Mouse (Mus musculus): ENCODE results near the gene Pigp.
A peak's percentile ranks its signal among the peaks of the same experiment; 100 is the strongest.
"Not testable (repeated sequence)": the region's sequence is repeated elsewhere in the genome, so short reads cannot be mapped to it uniquely, and the experiment has no call there.

Pigp gene

DNA sequence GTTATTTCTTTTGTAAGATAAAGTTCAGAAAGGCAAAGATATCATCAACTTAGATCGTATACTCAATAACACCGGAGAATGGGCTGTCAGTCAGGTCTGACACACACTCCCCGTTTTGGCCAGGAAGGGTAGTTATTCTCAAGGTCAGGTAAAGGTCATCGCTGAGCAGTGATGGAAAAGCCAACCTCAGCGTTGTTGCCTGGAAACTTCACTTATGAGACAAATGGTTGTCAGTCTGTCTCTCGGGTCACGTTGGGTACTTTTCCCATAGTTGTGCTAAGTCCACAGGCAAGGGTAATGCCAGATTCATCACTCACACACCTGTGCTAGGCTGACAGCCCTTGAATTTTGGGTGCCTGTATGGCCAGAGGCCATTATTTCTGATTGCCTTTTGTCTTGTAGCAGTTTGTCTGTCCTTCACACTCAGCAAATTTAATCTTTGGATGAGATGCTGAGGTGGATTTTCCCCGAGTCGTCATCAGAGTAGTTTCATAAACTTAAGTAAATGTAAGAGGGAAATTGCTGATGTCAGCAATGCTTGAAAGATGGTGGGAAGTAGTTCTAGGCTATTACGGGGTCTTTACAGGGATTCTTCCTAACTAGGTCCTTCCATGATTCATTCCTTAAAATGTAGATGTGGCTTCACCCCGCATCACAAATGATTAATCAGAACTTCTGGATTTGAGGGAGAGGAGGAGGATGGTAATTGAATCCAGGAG, 14.7 kb downstream of the Pigp start:
- no peak for DNase-seq

- DNase-seq: no peak
Measured at GRCm38 (mm10) chr16:94356046-94356445, 15.6 kb downstream of the Pigp start.

DNA sequence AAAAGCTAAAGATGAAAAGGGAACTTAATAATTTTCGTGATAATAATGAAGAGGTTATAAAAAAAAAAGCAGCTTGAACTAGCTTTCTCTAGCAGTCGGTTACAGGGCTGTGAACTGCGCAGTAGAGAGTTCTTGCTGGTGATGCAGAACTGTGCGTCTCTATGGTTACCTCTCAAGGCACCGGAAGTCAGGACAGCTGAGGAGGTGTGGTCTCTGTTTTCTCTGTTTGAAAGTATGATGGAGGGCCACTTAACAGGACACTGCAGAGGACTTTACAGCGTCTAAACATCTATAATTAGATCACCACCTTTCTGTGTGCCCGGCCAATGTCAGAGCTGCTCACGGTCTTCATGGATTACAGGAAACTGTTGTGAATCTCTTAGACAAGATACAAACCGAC, 17.2 kb downstream of the Pigp start:
- peak; percentile 30 to 52 for DNase-seq

DNA sequence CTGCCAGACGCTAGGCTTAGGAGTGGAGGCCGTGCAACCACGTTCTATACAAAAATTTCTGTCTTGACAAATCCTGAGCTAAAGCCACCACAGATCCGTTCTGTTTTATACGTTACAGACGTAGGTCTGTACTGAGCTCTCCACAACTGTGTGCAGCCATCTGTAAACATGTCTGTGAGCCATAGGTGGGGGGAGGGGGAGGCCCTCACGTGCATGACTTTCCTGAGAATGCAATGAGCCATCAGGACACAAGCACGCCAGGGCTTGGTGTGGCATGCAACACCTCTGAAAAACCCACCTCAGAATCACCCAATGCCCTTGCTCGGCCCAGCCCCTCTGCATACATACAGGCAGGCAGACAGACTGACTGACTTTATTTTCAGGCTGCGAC, 21.4 kb downstream of the Pigp start:
- no peak for DNase-seq

- DNase-seq: no peak
Measured at GRCm38 (mm10) chr16:94349588-94350286, 21.9 kb downstream of the Pigp start.

DNA sequence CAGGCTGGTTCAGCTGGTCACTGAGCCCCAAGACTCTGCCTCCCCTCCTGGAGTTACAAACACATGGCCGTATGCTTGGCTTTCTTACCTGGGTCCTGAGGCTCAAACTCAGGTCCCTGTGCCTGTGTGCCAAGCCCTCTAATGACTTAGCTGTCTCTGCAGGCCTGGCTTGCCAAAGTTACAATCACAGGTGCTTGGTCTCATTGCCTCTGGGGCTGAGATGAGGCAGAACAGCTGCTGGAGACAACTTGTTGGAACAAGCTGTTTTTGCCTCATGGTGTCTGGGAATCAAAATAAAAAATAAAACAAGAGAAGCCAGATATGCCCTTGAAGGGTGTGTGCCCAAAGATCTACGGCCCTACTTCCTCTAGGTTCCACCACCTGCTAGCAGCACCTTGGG, 22.9 kb downstream of the Pigp start:
- DNase-seq: no peak

- no peak for DNase-seq
Measured at GRCm38 (mm10) chr16:94347080-94347731, 24.4 kb downstream of the Pigp start.

DNA sequence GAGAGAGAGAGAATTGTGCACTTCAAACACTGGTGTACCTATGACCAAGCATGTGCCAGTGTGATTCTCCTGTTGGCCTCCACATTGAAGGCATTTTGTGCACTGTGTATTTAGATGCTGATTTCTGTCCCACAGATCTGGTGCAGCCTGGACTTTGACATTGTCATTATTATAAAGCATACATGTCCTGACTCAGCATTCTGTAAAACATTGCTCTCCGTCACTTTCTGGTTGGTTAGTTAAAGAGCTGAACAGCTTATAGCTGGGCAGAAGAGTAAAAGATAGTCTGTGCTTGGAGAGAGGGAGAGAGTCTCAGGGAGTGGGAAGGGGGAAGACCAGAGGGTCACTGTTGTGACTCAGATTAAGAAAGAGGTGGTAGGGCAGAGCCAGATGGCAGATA, 25.9 kb downstream of the Pigp start:
- DNase-seq: no peak

DNA sequence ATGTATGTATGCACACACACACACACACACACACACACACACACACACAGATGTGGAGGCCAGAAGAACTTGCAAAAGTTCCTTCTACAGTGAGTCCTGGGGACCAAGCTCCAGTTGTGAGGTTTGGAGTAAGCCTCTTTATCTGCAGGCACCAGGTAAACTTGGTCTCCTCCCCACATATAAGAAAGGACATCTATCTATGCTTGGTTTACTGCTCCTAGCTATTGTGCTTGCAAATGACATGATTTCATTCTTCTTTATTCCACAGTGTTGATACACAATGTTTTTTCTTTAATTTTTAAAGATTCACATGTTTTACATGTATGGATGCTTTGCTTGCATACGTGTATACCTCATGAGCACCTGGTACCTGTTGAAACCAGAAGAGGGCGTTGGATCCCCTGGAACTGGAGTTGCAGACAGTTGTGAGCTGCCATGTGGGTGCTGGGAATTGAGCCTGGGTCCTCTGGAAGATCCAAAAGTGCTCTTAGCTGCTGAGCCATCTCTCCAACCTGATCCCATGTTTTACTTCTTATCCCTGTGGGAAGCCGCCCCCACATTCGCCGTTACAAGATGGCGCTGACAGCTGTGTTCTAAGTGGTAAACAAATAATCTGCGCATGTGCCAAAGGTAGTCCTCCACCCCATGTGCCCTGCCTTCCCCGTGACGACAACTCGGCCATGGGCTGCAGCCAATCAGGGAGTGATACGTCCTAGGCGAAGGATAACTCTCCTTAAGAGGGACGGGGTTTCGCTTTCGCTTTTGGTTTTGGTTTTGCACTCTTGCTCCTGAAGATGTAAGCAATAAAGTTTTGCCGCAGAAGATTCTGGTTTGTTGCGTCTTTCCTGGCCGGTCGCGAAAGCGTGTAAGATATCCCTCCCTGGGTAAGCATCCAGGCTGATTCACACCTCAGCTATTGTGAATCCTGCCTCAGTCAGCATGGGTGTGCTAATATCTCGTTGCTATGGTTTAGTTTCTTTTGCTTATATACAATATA, 32.2 kb downstream of the Pigp start:
- not testable (repeated sequence) for DNase-seq

DNA sequence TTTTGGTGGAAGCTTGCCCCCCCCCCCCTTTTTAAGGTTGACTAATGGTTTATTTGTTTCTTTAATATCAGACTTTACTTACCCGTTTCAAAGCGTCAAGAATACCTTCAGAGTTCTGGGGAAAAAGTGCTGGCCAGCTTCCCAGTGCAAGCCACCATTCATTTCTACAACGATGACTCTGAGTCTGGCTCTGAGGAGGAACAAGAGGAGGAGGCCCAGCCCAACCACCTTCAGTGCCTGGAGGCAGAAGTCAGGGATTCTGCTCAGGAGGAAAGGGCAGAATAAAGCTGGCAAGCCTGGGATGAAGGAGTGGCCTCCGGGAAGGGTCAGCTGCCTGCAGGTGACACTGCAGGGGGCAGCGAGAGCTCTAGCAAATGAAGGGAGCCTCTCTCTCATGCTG, 36.0 kb downstream of the Pigp start:
- no peak for DNase-seq

DNA sequence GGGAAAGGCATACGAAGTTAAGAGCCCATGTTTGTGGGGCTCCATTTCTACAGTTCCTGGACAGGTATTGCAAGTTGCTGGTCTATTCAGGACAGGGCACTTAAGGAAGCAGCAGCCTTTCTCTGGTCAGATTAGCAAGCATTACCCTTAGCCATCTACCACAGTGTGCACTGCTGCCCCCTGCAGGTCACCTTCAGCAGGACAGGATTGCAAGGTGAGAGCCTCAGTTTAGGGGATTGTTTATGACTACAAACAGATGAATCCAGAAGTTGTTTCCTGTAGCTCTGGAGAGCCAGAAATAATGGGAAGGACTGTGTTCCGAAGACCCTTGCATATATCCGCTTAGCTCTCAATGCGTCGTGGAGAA, 39.8 kb downstream of the Pigp start:
- DNase-seq: peak; percentile 58 to 69

- DNase-seq: no peak
Measured at GRCm38 (mm10) chr16:94331233-94331885, 40.3 kb downstream of the Pigp start.

- DNase-seq: no peak
Measured at GRCm38 (mm10) chr16:94330429-94330828, 41.2 kb downstream of the Pigp start.

DNA sequence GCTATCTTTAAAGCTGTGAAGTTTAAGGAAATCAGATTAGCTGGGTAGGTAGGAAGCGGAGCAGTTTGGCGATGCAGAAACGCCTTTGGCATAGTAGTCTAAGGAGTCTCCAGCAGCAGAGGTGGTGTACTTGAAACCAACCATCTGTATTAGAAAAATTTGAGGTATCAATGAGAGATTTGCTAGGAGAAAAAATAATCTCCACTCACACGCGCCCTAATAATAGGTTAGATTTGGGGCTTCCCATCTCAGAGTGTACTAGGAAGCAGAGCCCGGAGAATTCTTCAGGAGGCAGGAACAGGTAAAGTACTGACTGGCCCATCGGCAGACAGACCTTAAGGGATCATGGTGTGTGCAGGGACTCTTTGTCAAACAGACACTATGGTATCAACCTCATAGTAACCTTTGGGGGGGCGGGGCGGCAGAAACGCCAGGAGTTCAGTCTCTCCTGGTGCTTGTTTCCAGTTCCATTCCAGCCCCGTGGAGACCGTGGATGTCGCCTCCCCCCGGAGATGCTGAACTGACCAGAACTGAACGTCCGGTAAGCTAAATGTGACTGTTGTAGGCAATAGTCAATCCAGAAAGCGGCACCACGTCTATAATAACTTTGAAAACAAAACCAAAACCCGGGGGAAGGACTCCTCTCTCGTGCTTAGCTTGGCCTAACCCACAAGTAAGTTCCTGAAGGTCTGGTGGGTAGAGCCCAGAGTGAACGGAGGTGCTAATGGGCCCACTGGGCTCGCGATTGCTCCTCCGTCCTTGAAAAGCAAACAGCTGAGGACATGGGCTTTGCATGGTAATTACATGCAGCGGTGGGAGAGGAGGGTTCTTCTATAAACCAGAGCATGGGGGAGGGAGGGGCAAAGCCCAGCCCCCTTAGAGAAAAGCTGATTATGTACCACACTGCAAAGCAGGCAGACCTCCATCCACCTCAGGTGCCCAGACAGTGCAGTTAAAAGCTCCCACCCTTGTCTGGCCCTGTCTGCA, 42.5 kb downstream of the Pigp start:
- DNase-seq: no peak

- peak in 1 of 2 experiments; percentile 13 for DNase-seq
Measured at GRCm38 (mm10) chr16:94327781-94328711, 43.6 kb downstream of the Pigp start, which contains the start of gene Ripply3. Gene Ripply3 (plus strand): TSS chr16:94328420.

DNA sequence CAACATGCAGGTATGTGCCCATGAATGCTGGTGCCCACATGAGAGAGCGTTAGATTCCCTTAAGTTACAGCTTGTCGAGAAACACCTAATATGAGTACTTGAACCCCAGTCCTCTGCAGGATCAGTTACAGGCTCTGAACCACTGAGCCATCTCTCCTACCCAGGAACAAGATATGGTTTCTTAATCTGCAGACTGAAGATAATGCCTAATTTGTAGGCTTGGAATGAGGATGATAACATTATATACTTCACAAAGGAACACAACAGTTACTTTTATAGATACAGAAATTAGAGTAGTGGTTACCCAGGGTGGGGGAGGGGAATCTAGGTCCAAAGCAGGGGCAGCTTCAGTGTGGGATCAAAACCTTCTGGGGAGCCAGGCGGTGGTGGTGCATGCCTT, 45.6 kb downstream of the Pigp start:
- no peak for DNase-seq

GRCm38 (mm10) chr16:94323681-94324080, 48.0 kb downstream of the Pigp start:
- DNase-seq: no peak

DNA sequence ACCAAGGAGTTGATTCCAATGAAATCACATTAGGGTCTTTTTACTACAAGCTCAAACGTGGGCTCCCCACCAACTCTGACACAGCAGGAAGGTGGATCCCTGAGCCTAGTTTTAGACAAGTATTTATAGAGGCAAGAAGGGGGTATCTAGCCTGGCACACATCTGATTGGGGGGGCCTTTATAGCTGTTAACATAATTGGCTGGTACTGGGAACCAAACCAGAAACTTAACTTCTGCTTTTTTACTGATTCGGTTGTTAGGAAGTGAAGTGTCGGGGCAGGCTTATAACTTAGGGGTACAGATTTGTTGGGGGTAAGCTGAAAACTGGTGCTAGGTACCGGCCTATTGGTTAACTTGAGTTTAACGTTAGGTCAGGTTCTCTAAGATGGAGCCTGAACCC, 51.4 kb downstream of the Pigp start:
- DNase-seq: no peak

GRCm38 (mm10) chr16:94317752-94318151, 53.9 kb downstream of the Pigp start:
- DNase-seq: no peak

DNA sequence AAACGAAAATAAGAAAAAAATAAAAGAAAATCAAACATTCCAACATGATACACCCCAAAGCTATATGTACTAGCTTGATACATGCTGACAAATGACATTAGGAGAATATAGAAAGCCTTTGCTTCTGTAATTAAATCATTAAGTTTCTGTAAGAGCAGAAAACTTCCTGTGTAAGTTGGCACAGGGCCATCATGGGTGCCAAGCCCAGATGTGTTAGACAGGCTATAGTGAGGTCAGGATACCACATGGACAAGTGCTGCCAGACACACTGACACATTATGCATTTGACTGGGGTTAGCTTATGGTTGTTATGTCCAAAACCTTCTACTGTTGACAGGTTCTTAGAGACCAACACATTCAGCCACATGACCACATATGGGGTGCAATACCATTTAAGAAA, 56.4 kb downstream of the Pigp start:
- DNase-seq: no peak
